ENCODE assay signal across 8 mouse cellular contexts in genomic region chr15:81361022-81361404, GRCm38 (mm10). TPM values are rescaled to one million over a fixed set of nuclear protein-coding genes. Genes with fewer than 3 reads are reported as not detected.
A peak's percentile ranks its signal among the peaks of the same experiment; 100 is the strongest.
DNase-seq lines count a peak whose midpoint lies in the region; ATAC-seq lines count a peak whose summit lies in the region.

No protein-coding gene starts in this region.

- WGBS in heart, embryonic 11.5 days (ENCODE audit: insufficient replicate concordance), result 35% methylated on average over 6 of the region's 6 CpGs
- WGBS in hindbrain, embryonic 12.5 days, result 47% methylated on average over 6 of the region's 6 CpGs
- 42% methylated on average over 6 of the region's 6 CpGs for WGBS in midbrain, embryonic 10.5 days

- H3K27me3 ChIP-seq in heart, embryonic 11.5 days (ENCODE audit: control insufficient read depth, insufficient read depth, low read length), result no peaks in the 10 kb centered on the region
- H3K27me3 ChIP-seq in hindbrain, embryonic 12.5 days, result no peaks in the 10 kb centered on the region
- no peaks in the 10 kb centered on the region for H3K27me3 ChIP-seq in midbrain, embryonic 10.5 days (ENCODE audit: low read depth, poor library complexity, severe bottlenecking)

- peak overlapping the region; percentile 54 for H3K4me3 ChIP-seq in heart, embryonic 11.5 days (ENCODE audit: low read depth, low read length)
- peak overlapping the region; percentile 71 for H3K4me3 ChIP-seq in hindbrain, embryonic 12.5 days
- peak overlapping the region; percentile 77 for H3K4me3 ChIP-seq in midbrain, embryonic 10.5 days

- H3K9ac ChIP-seq in heart, embryonic 11.5 days (ENCODE audit: low read depth, low read length), result no peak overlapping the region
- peak overlapping the region; percentile 77 for H3K9ac ChIP-seq in hindbrain, embryonic 12.5 days

- H3K4me1 ChIP-seq in heart, embryonic 11.5 days (ENCODE audit: control insufficient read depth, insufficient read depth, low read length), result 0 out of 2 replicates have a peak, but pooled peaks cover 3% of the 10 kb centered on the region
- peaks cover 22% of the 10 kb centered on the region for H3K4me1 ChIP-seq in hindbrain, embryonic 12.5 days
- H3K4me1 ChIP-seq in midbrain, embryonic 10.5 days, result peaks cover 40% of the 10 kb centered on the region

- H3K36me3 ChIP-seq in heart, embryonic 11.5 days (ENCODE audit: control insufficient read depth, insufficient read depth, low read length), result peaks cover 5% of the 10 kb centered on the region
- H3K36me3 ChIP-seq in hindbrain, embryonic 12.5 days, result peaks cover 25% of the 10 kb centered on the region
- H3K36me3 ChIP-seq in midbrain, embryonic 10.5 days, result peaks cover 39% of the 10 kb centered on the region

- peak overlapping the region; percentile 66 for H3K4me2 ChIP-seq in heart, embryonic 11.5 days
- peak overlapping the region; percentile 84 for H3K4me2 ChIP-seq in hindbrain, embryonic 12.5 days (replicated peaks)

- H3K27ac ChIP-seq in heart, embryonic 11.5 days (ENCODE audit: low read depth, low read length), result peak overlapping the region; percentile 62; the same call in 1 of the 2 replicates
- H3K27ac ChIP-seq in hindbrain, embryonic 12.5 days, result peak overlapping the region; percentile 80; the same call in 1 of the 2 replicates
- H3K27ac ChIP-seq in midbrain, embryonic 10.5 days (replicated peaks), result peak overlapping the region; percentile 89; the same call in 1 of the 2 replicates

- no peak for DNase-seq in heart, adult 9 months (ENCODE audit: low spot score in 2 of 2)
- DNase-seq in MEL-GATA-1-ER (ENCODE audit: extremely low read depth, low read depth), result peak; percentile 73
- DNase-seq in midbrain, embryonic 10.5 days (ENCODE audit: low spot score), result no peak
- no peak for DNase-seq in embryo, embryonic 11 days
- no peak for DNase-seq in thymus, postnatal 0 days (ENCODE audit: low spot score)
- no peak for DNase-seq in spleen, postnatal 10 days (ENCODE audit: low spot score in 2 of 2)

- H3K9me3 ChIP-seq in heart, embryonic 11.5 days (replicated peaks; ENCODE audit: control insufficient read depth, low read length), result no peaks in the 10 kb centered on the region
- no peaks in the 10 kb centered on the region for H3K9me3 ChIP-seq in hindbrain, embryonic 12.5 days (replicated peaks)
- H3K9me3 ChIP-seq in midbrain, embryonic 10.5 days (replicated peaks), result no peaks in the 10 kb centered on the region

- ATAC-seq in heart, embryonic 11.5 days (replicated peaks; ENCODE audit: insufficient number of reproducible peaks, low FRiP score, low TSS enrichment), result peak; percentile 36; the same call in 1 of the 2 replicates
- ATAC-seq in hindbrain, embryonic 12.5 days (ENCODE audit: low FRiP score), result no peak; the same call in 1 of the 2 replicates

RNA-seq across cellular contexts. Expression of gene Slc25a17, which starts 0.4 kb away (rescaled TPM):
- polyA plus RNA-seq in heart, embryonic 11.5 days (2014; fragmentation: Nextera tagmentation; extraction: Ambion mirVana), result 58.7 and 59.6 TPM in 2 replicates
- 106 and 111 TPM in 2 replicates for polyA plus RNA-seq in hindbrain, embryonic 12.5 days (2016; fragmentation: Nextera tagmentation; extraction: Ambion mirVana)
- 91.3 and 107 TPM in 2 replicates for polyA plus RNA-seq in midbrain, embryonic 10.5 days (2016; fragmentation: Nextera tagmentation; extraction: Ambion mirVana)
- 105 and 106 TPM in 2 replicates for polyA plus RNA-seq in thymus, postnatal 0 days (2015; fragmentation: Nextera tagmentation; extraction: Ambion mirVana)

RNA-seq across cellular contexts. Expression of gene St13, which starts 38.9 kb away (rescaled TPM):
- polyA plus RNA-seq in heart, embryonic 11.5 days (2014; fragmentation: Nextera tagmentation; extraction: Ambion mirVana), result 138 and 140 TPM in 2 replicates
- 194 TPM in 2 replicates for polyA plus RNA-seq in hindbrain, embryonic 12.5 days (2016; fragmentation: Nextera tagmentation; extraction: Ambion mirVana)
- polyA plus RNA-seq in midbrain, embryonic 10.5 days (2016; fragmentation: Nextera tagmentation; extraction: Ambion mirVana), result 205 and 220 TPM in 2 replicates
- 130 and 145 TPM in 2 replicates for polyA plus RNA-seq in thymus, postnatal 0 days (2015; fragmentation: Nextera tagmentation; extraction: Ambion mirVana)

RNA-seq across cellular contexts. Expression of gene Xpnpep3, which starts 38.9 kb away (rescaled TPM):
- 9.6 and 11.4 TPM in 2 replicates for polyA plus RNA-seq in heart, embryonic 11.5 days (2014; fragmentation: Nextera tagmentation; extraction: Ambion mirVana)
- polyA plus RNA-seq in hindbrain, embryonic 12.5 days (2016; fragmentation: Nextera tagmentation; extraction: Ambion mirVana), result 11.4 and 11.6 TPM in 2 replicates
- 12.4 and 12.9 TPM in 2 replicates for polyA plus RNA-seq in midbrain, embryonic 10.5 days (2016; fragmentation: Nextera tagmentation; extraction: Ambion mirVana)
- 6.9 and 9.4 TPM in 2 replicates for polyA plus RNA-seq in thymus, postnatal 0 days (2015; fragmentation: Nextera tagmentation; extraction: Ambion mirVana)

RNA-seq across cellular contexts. Expression of gene Dnajb7, which starts 47.1 kb away (rescaled TPM):
- 1.1 and 1.2 TPM in 2 replicates for polyA plus RNA-seq in heart, embryonic 11.5 days (2014; fragmentation: Nextera tagmentation; extraction: Ambion mirVana)
- 1.6 and 1.8 TPM in 2 replicates for polyA plus RNA-seq in hindbrain, embryonic 12.5 days (2016; fragmentation: Nextera tagmentation; extraction: Ambion mirVana)
- polyA plus RNA-seq in midbrain, embryonic 10.5 days (2016; fragmentation: Nextera tagmentation; extraction: Ambion mirVana), result 3.7 and 4.4 TPM in 2 replicates
- polyA plus RNA-seq in thymus, postnatal 0 days (2015; fragmentation: Nextera tagmentation; extraction: Ambion mirVana), result 0.63 and 1.4 TPM in 2 replicates
